Mouse (Mus musculus) bone marrow, adult 2 months (tissue): ENCODE data around the gene Colgalt2. TPM values are rescaled to one million over a fixed set of nuclear protein-coding genes. Genes with fewer than 3 reads are reported as not detected.

Experiments
- H3K27ac ChIP-seq: fragments of 200-500 bp; 2 replicates; pipeline ENCODE4 v1.5.1; 2012; ENCODE audit warnings: low read depth, mild to moderate bottlenecking, control low read depth, inconsistent platforms, low read length; ENCODE audit not compliant: control insufficient read depth, poor library complexity, insufficient read depth
- H3K4me1 ChIP-seq: fragments of 200-500 bp; 2 replicates; pipeline ENCODE4 v1.6.1; 2011; ENCODE audit warnings: low read length; ENCODE audit not compliant: control insufficient read depth, insufficient read depth
- H3K4me3 ChIP-seq: fragments of 200-500 bp; replicated peaks from 2 replicates; pipeline ENCODE3; 2011; ENCODE audit warnings: mild to moderate bottlenecking, low read depth, low read length, control low read depth; ENCODE audit not compliant: control insufficient read depth
- CTCF ChIP-seq: fragments of 200-500 bp; IDR thresholded peaks from 2 replicates; pipeline ENCODE4 v1.5.1; 2011; ENCODE audit warnings: low read length, control low read depth; ENCODE audit not compliant: control insufficient read depth, insufficient read depth
- POLR2A ChIP-seq: fragments of 200-500 bp; IDR thresholded peaks from 2 replicates; pipeline ENCODE4 v1.6.1; 2011; ENCODE audit warnings: low read depth, mild to moderate bottlenecking, control low read depth, low read length, borderline replicate concordance; ENCODE audit not compliant: control insufficient read depth
- WGBS: fragments of 180-500 bp; shearing (Covaris S2); methylation state at CpG from one replicate; pipeline ENCODE4 v1.1.7; 2018; 5-methylcytosine and 5-hydroxymethylcytosine counted together
- polyA plus RNA-seq: library from polyadenylated mRNA; stranded (reverse); fragments of >200 nt; gene quantifications from 2 replicates; pipeline ENCODE4 v1.2.4, GENCODE M21; 2011; ENCODE audit warnings: low replicate concordance; ENCODE audit not compliant: missing spikeins, insufficient read depth, insufficient read length

The Colgalt2 gene
- polyA plus RNA-seq, 1 experiment, result 0.60 TPM

- 84% methylated on average over 2 of the region's 2 CpGs for WGBS
Observed at GRCm38 (mm10) chr1:152413116-152413515, 13.5 kb downstream of the Colgalt2 start.

GRCm38 (mm10) chr1:152413961-152414360 lies 14.3 kb downstream of the Colgalt2 start:
- no peak for TF ChIP-seq CTCF
- TF ChIP-seq POLR2A, result no peak
- 74% methylated on average over 1 of the region's 1 CpGs for WGBS
- no peaks in the 10 kb centered on the region for H3K4me1 ChIP-seq
- no peak overlapping the region for H3K27ac ChIP-seq
- H3K4me3 ChIP-seq, result no peak overlapping the region

More at GRCm38 (mm10) chr1:152413116-152413515, 13.5 kb downstream of the Colgalt2 start:
- TF ChIP-seq POLR2A (no peak), CTCF (no peak)
- H3K4me1 ChIP-seq, result no peaks in the 10 kb centered on the region
- H3K27ac ChIP-seq, result no peak overlapping the region
- no peak overlapping the region for H3K4me3 ChIP-seq

DNA sequence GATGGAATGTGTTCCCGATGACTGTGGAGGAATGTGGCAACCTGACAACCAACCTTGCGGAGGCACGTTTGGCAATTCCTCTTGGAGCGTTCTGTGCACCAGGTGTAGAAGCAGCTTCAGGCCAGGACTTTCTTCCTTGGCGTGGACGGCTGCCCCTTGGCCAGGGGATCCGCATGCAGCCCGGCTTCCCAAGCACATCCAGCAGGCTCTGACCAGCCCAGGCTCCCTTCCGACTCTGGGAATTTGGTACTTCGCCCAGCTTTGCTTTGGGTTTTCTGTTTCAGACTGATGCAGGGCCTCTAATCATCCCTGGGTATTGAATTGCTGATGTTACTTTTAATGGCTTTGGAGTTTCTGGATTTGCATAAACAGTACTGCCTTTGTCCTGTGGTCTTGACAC lies 14.8 kb downstream of the Colgalt2 start:
- no peak for TF ChIP-seq POLR2A
- no peak for TF ChIP-seq CTCF
- Histone ChIP-seq H3K4me3 (no peak overlapping the region), H3K4me1 (no peaks in the 10 kb centered on the region), H3K27ac (no peak overlapping the region)
- WGBS, result 89% methylated on average over 10 of the region's 10 CpGs

DNA sequence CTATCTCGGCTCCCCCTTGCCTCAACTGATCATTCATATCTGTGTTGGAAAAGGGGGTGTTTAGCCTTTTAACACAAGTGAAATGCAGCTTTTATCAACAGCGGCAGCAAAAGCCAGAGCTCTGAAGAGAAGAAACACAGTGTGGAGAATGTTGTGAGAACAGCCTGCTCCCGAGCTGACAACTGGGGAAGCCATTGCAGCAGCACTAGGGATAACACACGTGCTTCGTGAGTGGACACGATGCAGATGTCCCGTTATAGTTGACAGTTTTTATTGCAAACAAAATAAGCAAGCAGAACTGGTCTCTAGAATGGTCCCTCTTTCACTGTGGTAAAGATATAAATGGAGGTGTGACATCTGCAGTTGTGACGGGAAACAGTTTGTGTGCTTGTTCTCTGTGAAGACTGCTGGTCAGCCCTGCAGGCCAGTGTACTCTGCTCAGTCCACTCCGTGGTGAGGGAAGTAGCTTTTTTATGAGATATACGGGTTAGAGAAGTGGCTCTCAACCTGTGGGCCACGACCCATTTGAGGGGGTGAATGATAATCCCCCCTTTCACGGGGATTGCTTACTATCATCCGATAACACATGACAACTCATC lies 16.8 kb downstream of the Colgalt2 start:
- 81% methylated on average over 13 of the region's 13 CpGs for WGBS
- no peak for TF ChIP-seq CTCF
- TF ChIP-seq POLR2A, result no peak
- Histone ChIP-seq H3K4me1 (no peaks in the 10 kb centered on the region), H3K4me3 (no peak overlapping the region), H3K27ac (no peak overlapping the region)

- Histone ChIP-seq H3K4me1 (no peaks in the 10 kb centered on the region), H3K27ac (no peak overlapping the region), H3K4me3 (no peak overlapping the region)
- no peak for TF ChIP-seq POLR2A
- TF ChIP-seq CTCF, result no peak
- 78% methylated on average over 5 of the region's 5 CpGs for WGBS
Observed at GRCm38 (mm10) chr1:152417602-152418001, 18.0 kb downstream of the Colgalt2 start.

DNA sequence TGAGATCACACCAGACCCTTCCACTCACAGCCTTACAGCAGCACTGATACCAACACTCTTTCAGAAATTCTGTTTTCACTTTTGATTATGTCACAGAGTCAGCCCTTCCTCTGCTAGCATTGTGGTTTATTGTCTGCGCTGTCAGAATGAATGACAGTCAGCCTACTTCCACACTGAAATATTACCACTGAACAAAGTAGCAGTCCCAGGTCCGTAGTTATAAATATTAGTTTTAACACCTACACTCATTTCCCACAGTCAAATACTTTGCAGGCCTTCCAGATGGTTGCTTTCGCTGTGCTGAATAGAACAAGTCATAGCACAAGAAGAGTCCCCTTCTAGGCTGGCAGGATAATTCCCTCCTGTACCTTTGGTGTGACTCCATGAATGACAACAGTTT lies 22.7 kb downstream of the Colgalt2 start:
- no peak for TF ChIP-seq CTCF
- no peak for TF ChIP-seq POLR2A
- WGBS, result 29% methylated on average over 3 of the region's 3 CpGs
- H3K4me3 ChIP-seq, result no peak overlapping the region
- no peaks in the 10 kb centered on the region for H3K4me1 ChIP-seq
- no peak overlapping the region for H3K27ac ChIP-seq

DNA sequence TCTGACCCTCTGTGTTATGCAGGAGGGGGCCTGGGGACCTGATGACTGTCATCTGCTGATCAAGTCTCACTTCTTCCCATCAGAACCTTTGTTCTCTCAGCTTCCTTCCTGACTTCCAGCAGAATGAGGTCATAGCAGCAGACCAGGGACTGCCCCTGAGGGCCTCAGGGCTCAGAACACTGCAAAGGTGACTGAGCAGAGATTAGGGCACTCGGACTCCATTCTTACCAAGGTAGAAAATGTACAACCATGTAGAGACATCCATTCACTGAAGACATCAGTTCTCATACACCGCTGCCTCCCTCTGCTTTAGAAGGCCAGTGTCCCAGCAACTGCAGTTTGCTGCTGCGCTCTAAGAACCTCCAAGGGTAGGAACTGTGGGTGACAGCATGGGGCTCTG lies 23.4 kb downstream of the Colgalt2 start:
- TF ChIP-seq CTCF (no peak), POLR2A (no peak)
- no peak overlapping the region for H3K4me3 ChIP-seq
- 87% methylated on average over 3 of the region's 3 CpGs for WGBS
- no peaks in the 10 kb centered on the region for H3K4me1 ChIP-seq
- H3K27ac ChIP-seq, result no peak overlapping the region; the same call in 1 of the 2 replicates

DNA sequence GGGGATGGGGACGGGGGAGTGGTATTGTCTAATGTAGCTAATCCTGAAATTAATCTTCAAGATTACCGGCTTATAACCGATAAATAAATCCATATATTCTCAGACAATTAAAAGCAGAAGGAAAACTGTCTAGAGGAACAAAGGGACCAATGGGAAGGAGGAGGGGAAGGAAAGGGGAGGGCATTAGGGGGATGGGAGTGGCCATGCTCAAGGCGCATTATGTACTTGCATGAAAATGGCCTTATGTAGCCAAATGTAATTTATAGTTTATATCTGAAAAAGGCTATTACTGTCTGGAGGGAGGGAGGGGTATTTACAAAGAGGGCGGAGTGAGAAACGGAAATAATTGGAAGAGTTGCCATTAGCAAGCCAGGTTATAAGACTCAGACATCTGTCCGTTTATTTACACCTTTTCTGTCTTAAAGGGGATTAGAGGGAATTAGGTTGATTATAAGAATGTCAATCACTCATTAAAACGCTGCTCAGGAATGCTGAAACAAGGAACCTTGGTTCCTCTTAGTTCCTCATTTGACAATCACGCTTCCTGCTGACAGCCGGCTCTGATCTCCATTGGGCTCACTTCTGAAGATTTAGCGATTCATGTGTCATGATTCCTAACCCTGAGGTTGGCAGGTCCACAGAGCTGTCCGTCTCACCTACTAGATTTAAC lies 28.4 kb downstream of the Colgalt2 start:
- TF ChIP-seq CTCF (no peak), POLR2A (no peak)
- no peaks in the 10 kb centered on the region for H3K4me1 ChIP-seq
- no peak overlapping the region for H3K4me3 ChIP-seq
- no peak overlapping the region for H3K27ac ChIP-seq
- 31% methylated on average over 12 of the region's 12 CpGs for WGBS
